Mouse (Mus musculus) CH12.LX (cell line): ENCODE data around the gene Sap25.

Source experiments
- CTCF ChIP-seq, 2 experiments: IDR thresholded peaks in 1 of 2; conservative IDR thresholded peaks in 1 of 2; 2 replicates each; pipeline ENCODE4 v1.5.1; 2011 to 2012; ENCODE audit warnings: low read depth in 2 of 2, low read length in 2 of 2, improper control_type of control experiment in 1 of 2, inconsistent platforms in 1 of 2, mild to moderate bottlenecking in 1 of 2, moderate library complexity in 1 of 2
- MAFK ChIP-seq: IDR thresholded peaks from 2 replicates; pipeline ENCODE4 v1.6.1; 2011; ENCODE audit warnings: low read length, improper control_type of control experiment; ENCODE audit not compliant: insufficient replicate concordance
- MYC ChIP-seq: IDR thresholded peaks from 2 replicates; pipeline ENCODE4 v1.6.1; 2011; ENCODE audit warnings: low read depth, mild to moderate bottlenecking, improper control_type of control experiment, low read length
- NRF1 ChIP-seq: IDR thresholded peaks from 2 replicates; pipeline ENCODE4 v1.6.1; 2014; ENCODE audit warnings: low read depth, mild to moderate bottlenecking, inconsistent platforms, low read length, improper control_type of control experiment, moderate library complexity
- POLR2A ChIP-seq: IDR thresholded peaks from 2 replicates; pipeline ENCODE4 v1.6.1; 2011; ENCODE audit warnings: low read depth, mild to moderate bottlenecking, improper control_type of control experiment, low read length
- UBTF ChIP-seq: IDR thresholded peaks from 2 replicates; pipeline ENCODE4 v1.6.1; 2012; ENCODE audit warnings: low read depth, mild to moderate bottlenecking, inconsistent platforms, low read length, improper control_type of control experiment, moderate library complexity
- ZKSCAN1 ChIP-seq: IDR thresholded peaks from 2 replicates; pipeline ENCODE4 v1.6.1; 2012; ENCODE audit warnings: low read depth, inconsistent platforms, low read length, improper control_type of control experiment, borderline replicate concordance

DNA sequence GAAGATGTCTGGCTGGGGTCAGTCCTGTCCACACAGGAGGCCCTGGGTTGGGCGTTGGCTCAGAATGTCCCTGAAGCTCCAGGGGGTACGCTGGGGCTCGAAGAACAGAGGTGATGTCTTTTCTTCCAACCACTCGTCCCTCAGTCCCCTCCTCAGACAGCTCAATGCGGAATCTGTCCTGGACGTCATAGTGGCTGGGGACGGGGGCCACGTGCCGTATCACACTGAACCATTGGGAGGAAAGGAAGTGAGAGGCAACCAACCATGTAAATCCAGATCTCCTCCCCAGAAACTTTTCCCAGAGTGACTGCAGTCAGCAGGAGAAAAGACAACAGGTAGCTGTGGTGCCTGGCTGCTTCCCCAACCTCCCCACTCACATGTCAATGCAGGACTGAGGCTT is 41.5 kb upstream of the Sap25 start:
- TF ChIP-seq NRF1: no peak
- no peak for TF ChIP-seq ZKSCAN1
- no peak for TF ChIP-seq UBTF
- TF ChIP-seq MYC: no peak
- no peak for TF ChIP-seq MAFK
- no peak for TF ChIP-seq POLR2A
- no peak for TF ChIP-seq CTCF (conservative IDR thresholded peaks at IDR 0.05 in 1 of 2, IDR thresholded peaks at IDR 0.05 in 1 of 2; ENCODE audit: low read depth in 2 of 2, low read length in 2 of 2)
